Mouse (Mus musculus) kidney, adult 8-10 months (tissue): ENCODE data around the gene Gstt2.
"Not testable (repeated sequence)": the region's sequence is repeated elsewhere in the genome, so short reads cannot be mapped to it uniquely, and the experiment has no call there.

Experiments used
- DNase-seq, 2 experiments: peaks; one replicate each; pipeline ENCODE4 v3.0.0; 2022

Gstt2 gene

GRCm38 (mm10) chr10:75854791-75855190 is 17.6 kb upstream of the Gstt2 start:
- DNase-seq, result no peak

- no peak for DNase-seq
Observed at GRCm38 (mm10) chr10:75854096-75854495, 16.9 kb upstream of the Gstt2 start.

- peak; percentile 82 to 91 for DNase-seq
Observed at GRCm38 (mm10) chr10:75853452-75853851, 16.2 kb upstream of the Gstt2 start.

- DNase-seq, result no peak
Observed at GRCm38 (mm10) chr10:75852539-75853125, 15.4 kb upstream of the Gstt2 start.

- no peak for DNase-seq
Observed at GRCm38 (mm10) chr10:75851681-75852080, 14.5 kb upstream of the Gstt2 start.

- no peak for DNase-seq
Observed at GRCm38 (mm10) chr10:75851076-75851475, 13.9 kb upstream of the Gstt2 start.

GRCm38 (mm10) chr10:75848382-75848781 is 11.2 kb upstream of the Gstt2 start:
- DNase-seq, result no peak

- no peak for DNase-seq
Observed at GRCm38 (mm10) chr10:75845306-75845930, 8.2 kb upstream of the Gstt2 start.

GRCm38 (mm10) chr10:75844800-75845199 is 7.6 kb upstream of the Gstt2 start:
- no peak for DNase-seq

GRCm38 (mm10) chr10:75843898-75844297 is 6.7 kb upstream of the Gstt2 start:
- DNase-seq, result not testable (repeated sequence)

- no peak for DNase-seq
Observed at GRCm38 (mm10) chr10:75839092-75839491, 1.9 kb upstream of the Gstt2 start.

- peak; percentile 66 to 93 for DNase-seq
Observed at GRCm38 (mm10) chr10:75835761-75836531, 1.3 kb downstream of the Gstt2 start.

GRCm38 (mm10) chr10:75835307-75835706 is 1.9 kb downstream of the Gstt2 start:
- peak; percentile 89 to 93 for DNase-seq

GRCm38 (mm10) chr10:75834721-75835120 is 2.5 kb downstream of the Gstt2 start:
- DNase-seq, result no peak

GRCm38 (mm10) chr10:75834250-75834649 is 3.0 kb downstream of the Gstt2 start:
- DNase-seq, result peak; percentile 92 to 94

- peak; percentile 29 to 38 for DNase-seq
Observed at GRCm38 (mm10) chr10:75833456-75834080, 3.7 kb downstream of the Gstt2 start.

- DNase-seq, result peak; percentile 86
Observed at GRCm38 (mm10) chr10:75832272-75832895, 4.8 kb downstream of the Gstt2 start.

GRCm38 (mm10) chr10:75830275-75830670 is 7.0 kb downstream of the Gstt2 start:
- no peak for DNase-seq

- DNase-seq, result no peak
Observed at GRCm38 (mm10) chr10:75829529-75830274, 7.5 kb downstream of the Gstt2 start.

- peak; percentile 58 to 64 for DNase-seq
Observed at GRCm38 (mm10) chr10:75828500-75828931, 8.7 kb downstream of the Gstt2 start.

GRCm38 (mm10) chr10:75827668-75828360 is 9.4 kb downstream of the Gstt2 start:
- DNase-seq, result peak; percentile 78 to 88

GRCm38 (mm10) chr10:75824530-75824929 is 12.7 kb downstream of the Gstt2 start:
- no peak for DNase-seq
